Mouse (Mus musculus): ENCODE data around the gene Gprc5c. TPM values are rescaled to one million over a fixed set of nuclear protein-coding genes. Genes with fewer than 3 reads are reported as not detected.

The Gprc5c gene
- polyA plus RNA-seq, 1 experiment from 2014 or later, result 29.7 TPM

- peak overlapping the region; percentile 25; the same call in 1 of the 2 replicates for H3K27ac ChIP-seq
- WGBS, result 77% methylated on average over 7 of the region's 7 CpGs
These were observed 6.3 kb upstream of the Gprc5c start for GRCm38 (mm10) chr11:114844464-114845220.

DNA sequence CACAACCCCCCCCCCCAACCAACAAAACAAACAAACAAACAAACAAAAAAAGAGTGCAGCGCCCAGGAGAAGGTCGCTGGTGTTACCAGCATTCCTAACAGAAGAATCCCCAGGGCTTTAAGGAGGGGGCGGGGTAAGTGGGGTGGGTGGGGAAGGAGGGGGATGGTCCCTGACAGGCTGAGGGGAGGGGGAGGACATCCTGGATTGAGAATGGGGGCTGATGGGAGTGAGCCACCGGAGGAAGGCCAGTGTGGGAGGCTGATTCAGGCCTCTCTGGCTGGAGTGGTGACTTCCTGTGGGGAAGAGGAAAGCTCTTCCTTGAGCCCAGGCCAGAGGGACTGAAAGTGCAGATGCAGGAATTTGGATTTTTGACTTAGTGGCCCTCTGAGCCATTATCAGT is 4.6 kb upstream of the Gprc5c start:
- Histone ChIP-seq H3K9me3 (replicated peaks) (no peaks in the 10 kb centered on the region), H3K27me3 (peaks cover 33% of the 10 kb centered on the region), H3K4me3 (no peak overlapping the region), H3K4me2 (replicated peaks) (no peak overlapping the region), H3K4me1 (peaks cover 24% of the 10 kb centered on the region), H3K9ac (no peak overlapping the region), H3K27ac (no peak overlapping the region), H3K36me3 (no peaks in the 10 kb centered on the region)
- 83% methylated on average over 4 of the region's 4 CpGs for WGBS
- no peak for ATAC-seq (ENCODE audit: low FRiP score)

More at GRCm38 (mm10) chr11:114844464-114845220, 6.3 kb upstream of the Gprc5c start:
- H3K4me3 ChIP-seq, result no peak overlapping the region
- H3K36me3 ChIP-seq, result no peaks in the 10 kb centered on the region
- no peak for ATAC-seq (ENCODE audit: low FRiP score)
- H3K27me3 ChIP-seq, result peaks cover 16% of the 10 kb centered on the region
- H3K9me3 ChIP-seq (replicated peaks), result 0 out of 2 replicates have a peak, but pooled peaks cover 5% of the 10 kb centered on the region
- H3K4me1 ChIP-seq, result peaks cover 10% of the 10 kb centered on the region
- no peak overlapping the region for H3K9ac ChIP-seq
- H3K4me2 ChIP-seq (replicated peaks), result no peak overlapping the region

DNA sequence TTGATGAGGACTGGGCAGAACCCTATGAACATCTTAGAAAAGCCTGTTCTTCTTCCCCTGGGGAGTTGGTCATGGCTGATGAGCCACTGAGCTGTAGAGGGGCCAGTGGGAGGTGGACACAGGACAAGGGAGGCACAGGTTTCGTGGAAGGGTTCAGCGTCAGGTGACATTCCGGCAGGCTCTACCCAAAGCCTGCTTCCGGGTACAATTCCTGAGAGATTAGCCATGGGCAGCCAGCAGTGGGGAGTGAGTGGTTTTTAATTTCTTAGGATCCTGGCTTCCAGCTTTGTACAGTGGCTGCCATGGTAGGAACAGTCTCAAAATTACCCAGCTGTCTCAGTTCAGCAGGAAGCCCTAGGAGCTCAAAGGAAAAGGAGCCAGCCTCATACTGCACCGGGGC is 3.9 kb upstream of the Gprc5c start:
- H3K4me1 ChIP-seq, result peaks cover 31% of the 10 kb centered on the region
- no peak overlapping the region for H3K4me2 ChIP-seq (replicated peaks)
- H3K9ac ChIP-seq, result no peak overlapping the region
- H3K9me3 ChIP-seq (replicated peaks), result no peaks in the 10 kb centered on the region
- 59% methylated on average over 5 of the region's 5 CpGs for WGBS
- no peak for ATAC-seq (ENCODE audit: low FRiP score)
- no peak overlapping the region for H3K27ac ChIP-seq
- H3K27me3 ChIP-seq, result peaks cover 40% of the 10 kb centered on the region
- H3K36me3 ChIP-seq, result no peaks in the 10 kb centered on the region
- H3K4me3 ChIP-seq, result no peak overlapping the region

- WGBS, result 4% methylated on average over 2 of the region's 2 CpGs
- no peak for ATAC-seq (ENCODE audit: low FRiP score)
- Histone ChIP-seq H3K4me2 (replicated peaks) (no peak overlapping the region), H3K9me3 (replicated peaks) (no peaks in the 10 kb centered on the region), H3K4me3 (no peak overlapping the region), H3K36me3 (no peaks in the 10 kb centered on the region), H3K27ac (no peak overlapping the region), H3K27me3 (peaks cover 61% of the 10 kb centered on the region), H3K4me1 (peaks cover 34% of the 10 kb centered on the region), H3K9ac (no peak overlapping the region)
These were observed 1.4 kb upstream of the Gprc5c start for GRCm38 (mm10) chr11:114849572-114849971.

DNA sequence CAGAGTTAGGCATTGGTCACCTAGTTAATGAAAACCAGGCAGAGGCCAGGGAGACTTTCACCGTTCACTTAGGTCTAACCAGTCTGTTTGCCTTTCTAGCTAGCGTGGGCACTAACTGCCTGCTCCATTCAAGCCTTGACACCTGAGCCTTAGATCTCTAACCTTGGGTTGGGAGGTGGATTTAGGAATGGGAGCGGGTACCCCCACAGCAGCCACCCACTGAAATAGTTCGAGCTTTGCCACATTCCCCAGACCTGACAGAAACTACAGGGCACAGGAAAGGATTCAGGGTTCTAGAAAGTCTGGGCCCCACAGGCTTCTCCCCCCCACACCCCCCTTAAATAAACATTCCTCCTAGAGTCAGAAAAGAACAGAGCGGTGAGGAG is 893 bp upstream of the Gprc5c start:
- no peak for ATAC-seq (ENCODE audit: low FRiP score)
- 13% methylated on average over 5 of the region's 5 CpGs for WGBS
- Histone ChIP-seq H3K36me3 (no peaks in the 10 kb centered on the region), H3K4me1 (peaks cover 34% of the 10 kb centered on the region), H3K27ac (no peak overlapping the region), H3K4me3 (peak overlapping the region; percentile 57; the same call in 1 of the 2 replicates), H3K27me3 (peaks cover 64% of the 10 kb centered on the region), H3K9me3 (replicated peaks) (no peaks in the 10 kb centered on the region), H3K4me2 (replicated peaks) (peak overlapping the region; percentile 92), H3K9ac (no peak overlapping the region)

GRCm38 (mm10) chr11:114851269-114851607 is 286 bp downstream of the Gprc5c start:
- H3K9me3 ChIP-seq (replicated peaks), result no peaks in the 10 kb centered on the region
- H3K36me3 ChIP-seq, result no peaks in the 10 kb centered on the region
- peak overlapping the region; percentile 86; the same call in 1 of the 2 replicates for H3K27ac ChIP-seq
- WGBS, result 1% methylated on average over 27 of the region's 27 CpGs
- peaks cover 64% of the 10 kb centered on the region for H3K27me3 ChIP-seq
- peaks cover 34% of the 10 kb centered on the region for H3K4me1 ChIP-seq
- H3K4me3 ChIP-seq, result peak overlapping the region; percentile 57
- ATAC-seq (ENCODE audit: low FRiP score), result peak; percentile 29; the same call in 1 of the 2 replicates
- H3K9ac ChIP-seq, result peak overlapping the region; percentile 69
- peak overlapping the region; percentile 92 for H3K4me2 ChIP-seq (replicated peaks)

- Histone ChIP-seq H3K4me1 (peaks cover 34% of the 10 kb centered on the region), H3K27ac (peak overlapping the region; percentile 86), H3K4me2 (replicated peaks) (peak overlapping the region; percentile 92), H3K36me3 (no peaks in the 10 kb centered on the region), H3K4me3 (peak overlapping the region; percentile 57), H3K9me3 (replicated peaks) (no peaks in the 10 kb centered on the region), H3K9ac (peak overlapping the region; percentile 69), H3K27me3 (peaks cover 64% of the 10 kb centered on the region)
- peak; percentile 44; the same call in 1 of the 2 replicates for ATAC-seq (ENCODE audit: low FRiP score)
- WGBS, result under 1% methylated on average over 65 of the region's 65 CpGs
These were observed 807 bp downstream of the Gprc5c start for GRCm38 (mm10) chr11:114851608-114852310.

DNA sequence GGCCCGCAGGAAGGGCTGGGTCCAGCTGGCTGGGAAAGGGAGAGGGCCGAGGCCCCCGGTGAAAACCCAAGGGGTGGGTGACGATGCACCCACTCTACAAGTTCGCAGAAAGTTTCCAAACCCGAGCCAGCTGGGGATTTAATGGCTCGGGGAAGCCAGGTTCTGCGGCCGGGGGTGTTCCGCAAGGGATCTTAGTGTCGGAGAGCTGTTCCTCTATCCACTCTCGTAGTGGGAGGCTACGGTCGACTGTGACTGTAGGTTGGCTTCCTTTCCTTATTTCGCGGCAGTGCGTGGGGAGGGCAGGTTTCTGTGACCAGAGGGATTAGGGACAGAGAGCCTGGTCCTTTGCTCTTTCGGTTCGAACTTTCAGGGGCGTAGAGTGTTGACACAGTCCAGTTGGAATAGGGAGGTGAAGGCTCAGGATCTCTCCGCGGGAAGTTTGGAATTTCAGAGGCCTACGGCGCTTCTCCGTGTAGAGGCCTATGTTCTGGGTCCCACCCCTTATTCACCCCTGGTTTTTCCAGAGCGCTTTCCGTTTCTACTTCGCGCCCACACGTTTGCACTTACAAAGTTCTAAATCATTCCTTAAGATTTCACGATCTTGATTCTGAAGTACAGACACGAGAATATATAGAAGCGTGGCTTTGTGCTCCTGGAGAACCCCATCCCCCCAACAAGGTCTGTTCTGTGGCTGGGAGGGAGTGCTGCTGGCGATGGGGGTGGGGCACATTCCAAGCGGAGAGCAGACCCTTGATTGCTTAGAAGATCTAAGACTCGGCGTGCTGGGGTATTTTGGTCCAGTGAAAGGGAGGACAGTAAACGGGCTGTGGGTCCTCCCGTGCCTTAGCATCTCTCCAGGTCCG is 1.6 kb downstream of the Gprc5c start:
- peaks cover 64% of the 10 kb centered on the region for H3K27me3 ChIP-seq
- ATAC-seq (ENCODE audit: low FRiP score), result no peak
- under 1% methylated on average over 40 of the region's 40 CpGs for WGBS

DNA sequence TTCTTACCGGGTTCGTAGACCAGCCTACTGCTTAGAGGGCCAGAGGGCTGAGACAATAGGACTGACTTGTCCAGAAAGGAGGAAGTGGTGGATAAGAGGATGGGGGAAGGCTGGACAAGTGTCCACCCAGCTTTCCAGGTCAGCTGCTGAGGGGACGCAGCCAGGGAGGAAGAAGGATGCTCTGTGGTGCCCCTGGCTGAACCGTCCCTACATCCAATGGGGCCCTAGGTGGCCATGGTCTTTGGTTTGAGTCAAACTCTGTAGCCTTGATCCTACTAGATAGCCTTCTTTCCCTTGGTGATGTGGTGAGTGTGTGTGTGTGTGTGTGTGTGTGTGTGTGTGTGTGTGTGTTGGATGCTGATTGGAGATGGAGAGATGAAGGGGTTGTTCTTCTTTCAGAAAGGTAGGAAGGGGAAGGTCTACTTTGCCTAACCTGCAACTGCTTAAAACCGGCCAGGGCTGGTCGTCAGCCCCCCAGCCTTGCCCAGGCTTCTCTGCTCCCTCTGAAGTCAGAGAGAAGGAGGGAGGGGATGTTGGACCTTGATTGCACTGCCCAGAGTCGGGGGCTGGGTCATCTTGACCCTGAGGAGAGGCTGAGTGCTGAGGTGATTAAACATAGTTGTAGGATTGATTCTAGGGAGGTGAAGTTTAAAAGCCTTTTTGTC is 2.4 kb downstream of the Gprc5c start:
- no peak for ATAC-seq (ENCODE audit: low FRiP score)
- Histone ChIP-seq H3K36me3 (no peaks in the 10 kb centered on the region), H3K4me3 (peak overlapping the region; percentile 57), H3K9me3 (replicated peaks) (no peaks in the 10 kb centered on the region), H3K27me3 (peaks cover 64% of the 10 kb centered on the region), H3K4me1 (peaks cover 34% of the 10 kb centered on the region), H3K27ac (peak overlapping the region; percentile 60; the same call in 1 of the 2 replicates), H3K4me2 (replicated peaks) (peak overlapping the region; percentile 92), H3K9ac (peak overlapping the region; percentile 69)
- 12% methylated on average over 7 of the region's 7 CpGs for WGBS

More for the DNA sequence above, 1.6 kb downstream of the Gprc5c start:
- peak overlapping the region; percentile 69 for H3K9ac ChIP-seq
- H3K4me2 ChIP-seq (replicated peaks), result peak overlapping the region; percentile 92
- no peaks in the 10 kb centered on the region for H3K9me3 ChIP-seq (replicated peaks)
- peaks cover 34% of the 10 kb centered on the region for H3K4me1 ChIP-seq
- H3K36me3 ChIP-seq, result no peaks in the 10 kb centered on the region
- H3K4me3 ChIP-seq, result peak overlapping the region; percentile 57
- H3K27ac ChIP-seq, result peak overlapping the region; percentile 86

- Histone ChIP-seq H3K9ac (no peak overlapping the region), H3K4me2 (replicated peaks) (no peak overlapping the region), H3K4me1 (peaks cover 34% of the 10 kb centered on the region), H3K27ac (no peak overlapping the region), H3K36me3 (no peaks in the 10 kb centered on the region), H3K9me3 (replicated peaks) (no peaks in the 10 kb centered on the region), H3K4me3 (no peak overlapping the region), H3K27me3 (peaks cover 53% of the 10 kb centered on the region)
- 68% methylated on average over 6 of the region's 6 CpGs for WGBS
- no peak for ATAC-seq (ENCODE audit: low FRiP score)
These were observed 3.6 kb downstream of the Gprc5c start for GRCm38 (mm10) chr11:114854581-114854980.

- 87% methylated on average over 5 of the region's 5 CpGs for WGBS
- Histone ChIP-seq H3K9me3 (replicated peaks) (no peaks in the 10 kb centered on the region), H3K4me2 (replicated peaks) (no peak overlapping the region), H3K36me3 (no peaks in the 10 kb centered on the region), H3K27ac (no peak overlapping the region), H3K9ac (no peak overlapping the region), H3K4me1 (peaks cover 22% of the 10 kb centered on the region), H3K27me3 (peaks cover 37% of the 10 kb centered on the region), H3K4me3 (no peak overlapping the region)
- no peak for ATAC-seq (ENCODE audit: low FRiP score)
These were observed 5.2 kb downstream of the Gprc5c start for GRCm38 (mm10) chr11:114856125-114856524.
